Mouse (Mus musculus): ENCODE data around the gene Rbms3. TPM values are rescaled to one million over a fixed set of nuclear protein-coding genes. Genes with fewer than 3 reads are reported as not detected.

Rbms3 gene
- total and polyA plus RNA-seq, 3 experiments: not detected

DNA sequence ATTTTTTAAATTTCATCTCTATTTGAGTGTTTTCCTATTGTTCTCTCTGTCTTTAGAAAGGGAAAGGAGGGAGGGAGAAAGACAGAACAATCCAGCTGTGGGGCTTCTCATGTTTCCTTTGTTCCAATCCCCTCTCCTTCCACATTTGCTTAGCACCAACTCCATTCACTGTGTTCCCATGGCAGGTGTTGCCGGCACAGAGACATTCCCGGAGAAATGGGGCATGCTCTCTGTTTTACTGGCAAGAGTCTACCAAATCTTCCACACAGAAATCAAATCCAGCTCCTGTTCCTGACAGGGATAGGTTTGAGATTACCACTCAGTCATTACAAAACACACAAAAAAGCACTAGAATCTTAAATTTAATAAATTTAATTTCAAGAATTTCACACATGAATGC is 217.1 kb downstream of the Rbms3 start:
- no peak overlapping the region for H3K9ac ChIP-seq (ENCODE audit: insufficient read depth, low read depth)
- DNase-seq (ENCODE audit: extremely low read depth): no peak
- H3K4me3 ChIP-seq (replicated peaks in 1 of 3; ENCODE audit: low read depth in 2 of 3, low read length in 2 of 3, poor library complexity in 1 of 3): no peak overlapping the region
- TF ChIP-seq POLR2A (IDR thresholded peaks at IDR 0.05; ENCODE audit: low read depth, low read length): no peak
- TF ChIP-seq NRF1 (IDR thresholded peaks at IDR 0.05; ENCODE audit: low read depth, low read length): no peak
- no peak for TF ChIP-seq NELFE (IDR thresholded peaks at IDR 0.05; ENCODE audit: low read depth, low read length)
- TF ChIP-seq ELF1 (IDR thresholded peaks at IDR 0.05; ENCODE audit: low read depth, low read length): no peak
- no peak for TF ChIP-seq MAFK (IDR thresholded peaks at IDR 0.05; ENCODE audit: insufficient replicate concordance, low read length)
- no peak for TF ChIP-seq UBTF (IDR thresholded peaks at IDR 0.05; ENCODE audit: low read depth, low read length)
- TF ChIP-seq ETS1 (conservative IDR thresholded peaks at IDR 0.05; ENCODE audit: low read depth, low read length): no peak
- TF ChIP-seq TBP (conservative IDR thresholded peaks at IDR 0.05; ENCODE audit: low read depth, low read length): no peak
- no peak for TF ChIP-seq RAD21 (IDR thresholded peaks at IDR 0.05; ENCODE audit: low read depth, low read length)
- no peak for TF ChIP-seq JUND (conservative IDR thresholded peaks at IDR 0.05; ENCODE audit: low read depth, low read length)
- no peak for TF ChIP-seq EP300 (IDR thresholded peaks at IDR 0.05; ENCODE audit: low read length)
- no peak for TF ChIP-seq MAX (IDR thresholded peaks at IDR 0.05; ENCODE audit: low read length)
- no peak for TF ChIP-seq HCFC1 (IDR thresholded peaks at IDR 0.05; ENCODE audit: low read depth, low read length)
- no peak for TF ChIP-seq CTCF (conservative IDR thresholded peaks at IDR 0.05 in 1 of 2, IDR thresholded peaks at IDR 0.05 in 1 of 2; ENCODE audit: low read depth in 2 of 2, low read length in 2 of 2)
- no peak for TF ChIP-seq MYC (IDR thresholded peaks at IDR 0.05; ENCODE audit: low read depth, low read length)
- no peak for TF ChIP-seq JUN (IDR thresholded peaks at IDR 0.05; ENCODE audit: insufficient read depth, low read depth, low read length)
- no peak for TF ChIP-seq GABPA (IDR thresholded peaks at IDR 0.05; ENCODE audit: insufficient replicate concordance, low read depth, low read length)
- TF ChIP-seq USF2 (conservative IDR thresholded peaks at IDR 0.05; ENCODE audit: low read depth, low read length): no peak
- no peak for TF ChIP-seq BHLHE40 (IDR thresholded peaks at IDR 0.05; ENCODE audit: low read depth, low read length)
- TF ChIP-seq SMC3 (IDR thresholded peaks at IDR 0.05; ENCODE audit: low read depth, low read length): no peak
- H3K9me3 ChIP-seq (replicated peaks; ENCODE audit: low read length): peaks cover 67% of the 10 kb centered on the region
- in situ Hi-C loops (cut with MboI; ENCODE audit: low pct_ligation_motif_present, low pct_unique_long_range_greater_than_20kb, low sequenced_read_pairs) (no loop called here), dilution Hi-C loops (cut with MboI; ENCODE audit: extremely low pct_ligation_motif_present, extremely low pct_unique_long_range_greater_than_20kb, low sequenced_read_pairs) (no loop called here)
- H3K36me3 ChIP-seq (replicated peaks in 1 of 2; ENCODE audit: control insufficient read depth in 1 of 2, insufficient read depth in 1 of 2, low read length in 1 of 2): no peaks in the 10 kb centered on the region
- no peaks in the 10 kb centered on the region for H3K4me1 ChIP-seq (ENCODE audit: control insufficient read depth in 1 of 2, insufficient read depth in 2 of 2)
- no peak overlapping the region for H3K4me2 ChIP-seq (ENCODE audit: insufficient read depth, low read depth, poor library complexity, severe bottlenecking)
- H3K27ac ChIP-seq (ENCODE audit: insufficient read depth, low read depth): no peak overlapping the region
- no peaks in the 10 kb centered on the region for H3K27me3 ChIP-seq (replicated peaks)
- H3K79me2 ChIP-seq (replicated peaks; ENCODE audit: control insufficient read depth, extremely low read depth, insufficient read depth, poor library complexity, severe bottlenecking): no peaks in the 10 kb centered on the region

DNA sequence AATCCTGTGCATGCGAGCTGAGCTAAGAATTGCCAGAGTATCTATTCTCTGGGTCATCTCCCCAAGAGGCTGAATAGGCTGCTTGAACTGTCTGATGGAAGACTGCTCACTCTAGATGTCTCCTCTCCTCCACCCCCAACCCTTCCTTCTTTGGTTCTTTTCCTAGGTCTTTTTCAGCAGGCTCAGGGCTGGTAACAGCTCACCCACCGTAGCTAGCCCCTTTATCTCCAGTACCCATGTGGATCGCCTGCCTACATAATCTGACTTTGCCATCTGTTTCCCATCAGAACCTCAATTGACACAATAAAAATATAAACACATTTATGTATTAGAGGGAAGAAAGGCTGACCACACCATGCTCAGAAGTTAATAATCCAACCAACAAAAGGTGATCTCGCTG is 225.1 kb downstream of the Rbms3 start:
- Histone ChIP-seq H3K4me1 (ENCODE audit: control insufficient read depth in 1 of 2, insufficient read depth in 2 of 2) (no peaks in the 10 kb centered on the region), H3K27me3 (replicated peaks) (no peaks in the 10 kb centered on the region), H3K4me2 (ENCODE audit: insufficient read depth, low read depth, poor library complexity, severe bottlenecking) (no peak overlapping the region), H3K4me3 (replicated peaks in 1 of 3; ENCODE audit: low read depth in 2 of 3, low read length in 2 of 3, poor library complexity in 1 of 3) (no peak overlapping the region), H3K9me3 (replicated peaks; ENCODE audit: low read length) (peaks cover 77% of the 10 kb centered on the region), H3K36me3 (replicated peaks in 1 of 2; ENCODE audit: control insufficient read depth in 1 of 2, insufficient read depth in 1 of 2, low read length in 1 of 2) (no peaks in the 10 kb centered on the region), H3K79me2 (replicated peaks; ENCODE audit: control insufficient read depth, extremely low read depth, insufficient read depth, poor library complexity, severe bottlenecking) (no peaks in the 10 kb centered on the region), H3K27ac (ENCODE audit: insufficient read depth, low read depth) (no peak overlapping the region), H3K9ac (ENCODE audit: insufficient read depth, low read depth) (no peak overlapping the region)
- in situ Hi-C loops (cut with MboI; ENCODE audit: low pct_ligation_motif_present, low pct_unique_long_range_greater_than_20kb, low sequenced_read_pairs): no loop called here
- no peak for TF ChIP-seq KAT2A (IDR thresholded peaks at IDR 0.05; ENCODE audit: insufficient replicate concordance, low read length)
- TF ChIP-seq NELFE (IDR thresholded peaks at IDR 0.05; ENCODE audit: low read depth, low read length): no peak
- TF ChIP-seq EP300 (IDR thresholded peaks at IDR 0.05; ENCODE audit: low read length): no peak
- TF ChIP-seq ETS1 (conservative IDR thresholded peaks at IDR 0.05; ENCODE audit: low read depth, low read length): no peak
- no peak for TF ChIP-seq CTCF (conservative IDR thresholded peaks at IDR 0.05 in 1 of 2, IDR thresholded peaks at IDR 0.05 in 1 of 2; ENCODE audit: low read depth in 2 of 2, low read length in 2 of 2)
- no peak for TF ChIP-seq ZKSCAN1 (IDR thresholded peaks at IDR 0.05; ENCODE audit: borderline replicate concordance, low read depth, low read length)
- TF ChIP-seq MYC (IDR thresholded peaks at IDR 0.05; ENCODE audit: low read depth, low read length): no peak
- TF ChIP-seq RCOR1 (conservative IDR thresholded peaks at IDR 0.05; ENCODE audit: low read depth, low read length): no peak
- TF ChIP-seq POLR2A (IDR thresholded peaks at IDR 0.05; ENCODE audit: low read depth, low read length): no peak
- TF ChIP-seq ZMIZ1 (IDR thresholded peaks at IDR 0.05; ENCODE audit: low read depth, low read length): no peak
- TF ChIP-seq IRF4 (IDR thresholded peaks at IDR 0.05; ENCODE audit: low read depth, low read length): no peak
- no peak for TF ChIP-seq MEF2A (IDR thresholded peaks at IDR 0.05; ENCODE audit: borderline replicate concordance, low read depth, low read length)
- TF ChIP-seq BHLHE40 (IDR thresholded peaks at IDR 0.05; ENCODE audit: low read depth, low read length): no peak
- TF ChIP-seq TBP (conservative IDR thresholded peaks at IDR 0.05; ENCODE audit: low read depth, low read length): no peak
- no peak for TF ChIP-seq JUND (conservative IDR thresholded peaks at IDR 0.05; ENCODE audit: low read depth, low read length)
- TF ChIP-seq CHD2 (IDR thresholded peaks at IDR 0.05; ENCODE audit: low read length): no peak
- dilution Hi-C loops (cut with MboI; ENCODE audit: extremely low pct_ligation_motif_present, extremely low pct_unique_long_range_greater_than_20kb, low sequenced_read_pairs): no loop called here
- DNase-seq (ENCODE audit: extremely low read depth): no peak
